Mouse (Mus musculus) myocyte (in vitro differentiated cells): ENCODE results near the gene Dlg2. TPM values are rescaled to one million over a fixed set of nuclear protein-coding genes. Genes with fewer than 3 reads are reported as not detected.
A peak's percentile ranks its signal among the peaks of the same experiment; 100 is the strongest.

Experiments used
- H3K27me3 ChIP-seq: one replicate; pipeline ENCODE4 v1.6.1; 2011; ENCODE audit not compliant: control insufficient read depth, insufficient read depth, insufficient read length
- H3K36me3 ChIP-seq: one replicate; pipeline ENCODE4 v1.6.1; 2011; ENCODE audit not compliant: control insufficient read depth, insufficient read depth
- H3K4me2 ChIP-seq: one replicate; pipeline ENCODE4 v1.6.1; 2011; ENCODE audit warnings: low read depth, control low read depth
- H3K4me3 ChIP-seq: one replicate; pipeline ENCODE4 v1.5.1; 2011; ENCODE audit warnings: mild to moderate bottlenecking, control low read depth, moderate library complexity
- H3K79me2 ChIP-seq: one replicate; pipeline ENCODE4 v1.6.1; 2011; ENCODE audit not compliant: control insufficient read depth, insufficient read depth
- H3ac ChIP-seq: one replicate; pipeline ENCODE4 v1.6.1; 2011; ENCODE audit not compliant: control insufficient read depth, insufficient read length
- CEBPB ChIP-seq: IDR thresholded peaks from 2 replicates; pipeline ENCODE4 v1.6.1; 2011; ENCODE audit warnings: mild to moderate bottlenecking, moderate library complexity; ENCODE audit not compliant: poor library complexity, insufficient read depth, severe bottlenecking
- E2F4 ChIP-seq: IDR thresholded peaks from one replicate; pipeline ENCODE4 v1.6.1; 2011; ENCODE audit warnings: mild to moderate bottlenecking, control low read depth, moderate library complexity; ENCODE audit not compliant: insufficient read depth
- MAX ChIP-seq: IDR thresholded peaks from one replicate; pipeline ENCODE4 v1.6.1; 2011; ENCODE audit warnings: low read depth, mild to moderate bottlenecking, control low read depth
- MYOD1 ChIP-seq, 3 experiments: IDR thresholded peaks; one replicate each; pipeline ENCODE4 v1.6.1; 2011; ENCODE audit warnings: control low read depth in 2 of 3, low read depth in 2 of 3, mild to moderate bottlenecking in 2 of 3, moderate library complexity in 1 of 3; ENCODE audit not compliant: insufficient read length in 2 of 3, control insufficient read depth in 1 of 3
- MYOG ChIP-seq, 3 experiments: IDR thresholded peaks; one replicate each; pipeline ENCODE4 v1.6.1; 2011; ENCODE audit warnings: control low read depth in 2 of 3, low read depth in 2 of 3, mild to moderate bottlenecking in 2 of 3; ENCODE audit not compliant: insufficient read length in 2 of 3, control insufficient read depth in 1 of 3, insufficient read depth in 1 of 3
- POLR2A ChIP-seq: IDR thresholded peaks from one replicate; pipeline ENCODE4 v1.6.1; 2011; ENCODE audit warnings: low read depth, mild to moderate bottlenecking, control low read depth, moderate library complexity; ENCODE audit not compliant: insufficient read length
- POLR2AphosphoS2 ChIP-seq: IDR thresholded peaks from one replicate; pipeline ENCODE4 v1.6.1; 2011; ENCODE audit warnings: low read depth, control low read depth; ENCODE audit not compliant: insufficient read length
- REST ChIP-seq: IDR thresholded peaks from one replicate; pipeline ENCODE4 v1.6.1; 2011; ENCODE audit warnings: mild to moderate bottlenecking, control low read depth, moderate library complexity; ENCODE audit not compliant: insufficient read depth, insufficient read length
- SRF ChIP-seq: IDR thresholded peaks from one replicate; pipeline ENCODE4 v1.6.1; 2011; ENCODE audit warnings: low read depth; ENCODE audit not compliant: control insufficient read depth, insufficient read length
- TCF12 ChIP-seq: IDR thresholded peaks from one replicate; pipeline ENCODE4 v1.6.1; 2011; ENCODE audit warnings: mild to moderate bottlenecking, control low read depth; ENCODE audit not compliant: poor library complexity, insufficient read depth, severe bottlenecking
- TCF3 ChIP-seq: IDR thresholded peaks from one replicate; pipeline ENCODE4 v1.6.1; 2011; ENCODE audit warnings: low read depth, control low read depth; ENCODE audit not compliant: insufficient read length
- USF1 ChIP-seq: IDR thresholded peaks from one replicate; pipeline ENCODE4 v1.6.1; 2011; ENCODE audit warnings: low read depth, mild to moderate bottlenecking, control low read depth, moderate library complexity
- polyA plus RNA-seq: library from polyadenylated mRNA; unstranded; fragments of >200 nt; fragmentation: generic; extraction: Trizol; gene quantifications from one replicate; pipeline ENCODE4 v1.2.1, GENCODE M21; 2012; ENCODE audit warnings: missing spikeins

The Dlg2 gene
- polyA plus RNA-seq, 1 experiment = 0.65 TPM

DNA sequence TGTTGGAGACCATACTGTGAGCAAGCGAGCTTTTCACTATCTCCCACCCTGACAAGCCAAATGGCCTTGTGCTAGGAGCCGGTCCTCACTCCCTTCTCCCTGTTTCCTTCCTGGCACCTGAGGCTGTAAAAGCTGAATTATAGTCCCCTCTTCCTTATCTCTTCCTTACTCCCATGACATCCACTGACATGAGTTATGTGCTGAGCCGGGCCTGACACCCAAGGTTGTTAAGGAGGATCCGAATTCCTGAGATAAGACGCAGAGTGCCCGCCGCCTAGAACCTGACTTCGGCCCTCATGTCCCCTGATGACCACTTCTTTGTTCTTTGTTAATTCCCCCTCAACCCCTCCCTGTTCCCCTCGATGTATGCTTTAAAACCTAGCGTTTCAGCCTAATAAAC is 1409.9 kb downstream of the Dlg2 start:
- TF ChIP-seq TCF3 = no peak
- no peak for TF ChIP-seq MYOG (IDR thresholded peaks at IDR 0.05; ENCODE audit: control insufficient read depth in 1 of 3, insufficient read depth in 1 of 3, insufficient read length in 2 of 3, low read depth in 2 of 3)
- no peaks in the 10 kb centered on the region for H3K27me3 ChIP-seq
- no peaks in the 10 kb centered on the region for H3K79me2 ChIP-seq
- H3K4me2 ChIP-seq = no peak overlapping the region
- no peaks in the 10 kb centered on the region for H3K36me3 ChIP-seq
- H3K4me3 ChIP-seq = no peak overlapping the region
- H3ac ChIP-seq = no peak overlapping the region

DNA sequence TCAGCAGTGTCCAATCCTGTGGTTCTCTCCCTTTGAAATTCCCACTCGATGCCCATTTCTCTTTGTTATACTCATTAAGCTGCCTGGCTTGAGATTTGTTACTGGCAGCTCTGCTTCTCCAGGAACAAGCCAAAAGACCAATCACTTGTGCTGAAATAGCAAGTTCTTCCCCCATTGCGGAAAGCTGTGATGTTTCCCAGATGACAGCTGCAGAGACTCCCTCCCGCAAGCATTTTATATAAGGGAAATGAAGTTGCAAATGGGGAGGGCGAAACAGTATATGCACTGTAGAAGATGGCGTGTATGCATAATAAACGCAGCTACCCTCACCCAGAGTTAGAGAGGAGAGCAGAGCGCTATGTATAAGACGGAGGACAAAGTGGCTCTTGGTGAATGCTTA is 1417.5 kb downstream of the Dlg2 start:
- no peaks in the 10 kb centered on the region for H3K79me2 ChIP-seq
- H3ac ChIP-seq = no peak overlapping the region
- no peak for TF ChIP-seq POLR2AphosphoS2
- no peak for TF ChIP-seq TCF3
- H3K4me3 ChIP-seq = no peak overlapping the region
- no peak overlapping the region for H3K4me2 ChIP-seq
- no peaks in the 10 kb centered on the region for H3K36me3 ChIP-seq
- H3K27me3 ChIP-seq = no peaks in the 10 kb centered on the region

DNA sequence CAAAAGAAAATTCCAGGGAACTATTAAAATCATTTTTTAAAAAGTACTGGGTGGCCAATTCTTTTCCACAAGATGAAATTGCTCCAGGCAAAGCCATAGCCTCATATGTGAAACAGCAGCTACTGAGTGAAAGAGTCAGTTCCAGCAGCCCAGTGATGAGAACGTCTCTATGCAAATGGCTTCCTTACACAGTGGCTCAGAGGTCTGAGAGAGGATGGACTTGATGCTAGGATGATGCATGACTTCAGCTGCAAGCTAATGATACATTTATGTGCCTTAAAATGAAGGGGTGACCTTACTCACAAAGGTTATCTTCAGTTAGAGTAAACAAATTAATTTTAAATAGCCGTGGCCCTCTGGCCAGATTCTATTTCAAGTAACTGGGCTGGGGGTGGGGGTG is 1420.5 kb downstream of the Dlg2 start:
- Histone ChIP-seq H3K4me2 (no peak overlapping the region), H3K79me2 (no peaks in the 10 kb centered on the region), H3K27me3 (no peaks in the 10 kb centered on the region), H3K4me3 (no peak overlapping the region), H3ac (no peak overlapping the region), H3K36me3 (no peaks in the 10 kb centered on the region)
- TF ChIP-seq REST = no peak
- no peak for TF ChIP-seq CEBPB
- no peak for TF ChIP-seq E2F4
- TF ChIP-seq MYOD1 (IDR thresholded peaks at IDR 0.05; ENCODE audit: control insufficient read depth in 1 of 3, insufficient read length in 2 of 3, low read depth in 2 of 3) = no peak
- TF ChIP-seq POLR2AphosphoS2 = no peak
- no peak for TF ChIP-seq POLR2A
- TF ChIP-seq TCF3 = no peak
- no peak for TF ChIP-seq SRF
- TF ChIP-seq USF1 = no peak
- TF ChIP-seq MYOG (IDR thresholded peaks at IDR 0.05; ENCODE audit: control insufficient read depth in 1 of 3, insufficient read depth in 1 of 3, insufficient read length in 2 of 3, low read depth in 2 of 3) = no peak
- TF ChIP-seq TCF12 = no peak
- TF ChIP-seq MAX = no peak

DNA sequence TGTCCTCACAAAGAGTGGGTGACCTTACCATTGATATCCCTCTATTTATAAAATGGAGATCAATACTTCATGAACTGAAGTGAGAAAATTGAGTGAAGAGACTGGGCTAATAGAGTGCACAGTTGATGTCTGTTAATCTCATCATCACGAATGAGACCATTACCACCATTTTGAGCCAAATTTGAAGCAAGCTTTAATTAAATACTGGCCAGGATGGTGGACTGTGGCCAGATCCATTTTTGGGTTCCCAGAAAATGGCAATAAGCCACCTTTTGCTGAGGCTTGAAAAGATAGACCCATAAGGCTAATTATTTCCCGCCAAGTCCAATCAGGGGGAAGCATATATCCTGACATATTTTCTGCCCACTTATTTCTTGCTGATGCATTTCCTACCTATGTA is 1421.0 kb downstream of the Dlg2 start:
- H3K4me2 ChIP-seq = no peak overlapping the region
- no peaks in the 10 kb centered on the region for H3K79me2 ChIP-seq
- no peaks in the 10 kb centered on the region for H3K27me3 ChIP-seq
- no peaks in the 10 kb centered on the region for H3K36me3 ChIP-seq
- no peak overlapping the region for H3ac ChIP-seq
- H3K4me3 ChIP-seq = no peak overlapping the region
- TF ChIP-seq TCF3 (no peak), SRF (no peak), POLR2AphosphoS2 (no peak), MYOD1 (IDR thresholded peaks at IDR 0.05; ENCODE audit: control insufficient read depth in 1 of 3, insufficient read length in 2 of 3, low read depth in 2 of 3) (no peak), CEBPB (no peak), POLR2A (no peak), E2F4 (no peak), MAX (no peak), REST (no peak), USF1 (no peak), TCF12 (no peak), MYOG (IDR thresholded peaks at IDR 0.05; ENCODE audit: control insufficient read depth in 1 of 3, insufficient read depth in 1 of 3, insufficient read length in 2 of 3, low read depth in 2 of 3) (no peak)

DNA sequence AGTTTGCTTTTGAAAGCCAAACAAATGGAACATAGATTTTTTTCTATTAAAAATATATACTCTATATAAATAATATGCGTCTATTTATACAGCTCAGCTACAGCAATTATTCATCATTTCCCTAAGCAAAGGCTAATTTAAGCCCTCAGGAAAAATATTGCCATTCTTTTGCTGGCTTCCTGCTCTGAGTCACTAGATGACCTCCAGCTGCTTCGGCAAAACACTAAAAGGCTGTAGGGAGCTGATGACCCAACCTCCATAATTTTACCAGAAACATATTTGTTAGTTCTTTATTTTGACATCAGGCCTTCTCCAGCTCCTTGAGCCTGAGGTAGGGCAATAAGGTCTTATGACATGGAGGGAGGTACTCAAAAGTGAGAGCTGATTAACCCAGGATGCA is 1426.0 kb downstream of the Dlg2 start:
- Histone ChIP-seq H3K79me2 (no peaks in the 10 kb centered on the region), H3ac (no peak overlapping the region), H3K4me3 (no peak overlapping the region), H3K27me3 (no peaks in the 10 kb centered on the region), H3K4me2 (peak overlapping the region; percentile 2), H3K36me3 (no peaks in the 10 kb centered on the region)
- no peak for TF ChIP-seq TCF3
- no peak for TF ChIP-seq SRF
- no peak for TF ChIP-seq CEBPB
- TF ChIP-seq POLR2A = no peak
- TF ChIP-seq POLR2AphosphoS2 = no peak
- no peak for TF ChIP-seq MYOG (IDR thresholded peaks at IDR 0.05; ENCODE audit: control insufficient read depth in 1 of 3, insufficient read depth in 1 of 3, insufficient read length in 2 of 3, low read depth in 2 of 3)
- TF ChIP-seq REST = no peak
- no peak for TF ChIP-seq MYOD1 (IDR thresholded peaks at IDR 0.05; ENCODE audit: control insufficient read depth in 1 of 3, insufficient read length in 2 of 3, low read depth in 2 of 3)
- no peak for TF ChIP-seq E2F4
- TF ChIP-seq MAX = no peak
- no peak for TF ChIP-seq USF1
- no peak for TF ChIP-seq TCF12
